Mouse (Mus musculus): Measurements from ENCODE around the gene Olfr1028.

Gene Olfr1028

DNA sequence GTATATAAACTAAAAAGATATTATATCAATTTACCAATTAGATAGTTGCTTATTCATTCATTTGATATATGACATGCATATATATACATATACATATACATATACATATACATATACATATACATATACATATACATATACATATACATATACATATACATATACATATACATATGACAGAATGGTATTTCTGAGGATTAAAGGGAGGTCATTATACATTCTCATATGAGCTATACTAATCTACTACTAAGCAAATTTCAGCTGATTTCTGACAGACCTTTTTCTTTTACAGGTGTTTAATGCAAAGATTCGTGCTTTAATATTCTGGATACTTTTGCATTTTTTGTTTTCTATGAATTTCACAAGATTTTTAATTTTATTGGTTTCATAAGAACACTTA lies at the start of gene Olfr1028:
Olfr1028 (plus strand) TSS at position 301 of the 400 bp plus-strand sequence.
- DNase-seq (ENCODE audit: low read depth, low spot score), result no peak

DNA sequence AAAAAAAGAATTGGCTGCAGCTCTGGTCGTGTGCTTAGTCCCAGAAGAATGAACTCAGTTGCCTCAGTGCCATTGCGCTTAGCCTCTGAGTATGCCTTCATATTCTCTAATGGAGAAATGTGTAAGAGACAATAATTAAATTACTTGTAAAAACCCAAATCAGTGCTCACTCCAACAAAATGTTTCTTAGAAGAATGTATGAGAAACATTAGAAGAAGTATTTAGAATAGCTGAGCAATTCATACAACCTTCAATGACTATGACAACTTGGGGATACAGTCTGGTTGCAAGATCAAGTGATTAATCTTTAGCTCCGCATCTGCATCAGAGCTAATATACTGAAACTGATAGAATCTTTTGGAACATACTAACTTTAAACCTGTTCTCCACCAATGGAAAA lies 45.3 kb upstream of the Olfr1028 start, which contains the start of gene Olfr1024:
Olfr1024 (minus strand) TSS at position 101 of the 400 bp plus-strand sequence.
- no peak for DNase-seq (ENCODE audit: low read depth, low spot score)

DNA sequence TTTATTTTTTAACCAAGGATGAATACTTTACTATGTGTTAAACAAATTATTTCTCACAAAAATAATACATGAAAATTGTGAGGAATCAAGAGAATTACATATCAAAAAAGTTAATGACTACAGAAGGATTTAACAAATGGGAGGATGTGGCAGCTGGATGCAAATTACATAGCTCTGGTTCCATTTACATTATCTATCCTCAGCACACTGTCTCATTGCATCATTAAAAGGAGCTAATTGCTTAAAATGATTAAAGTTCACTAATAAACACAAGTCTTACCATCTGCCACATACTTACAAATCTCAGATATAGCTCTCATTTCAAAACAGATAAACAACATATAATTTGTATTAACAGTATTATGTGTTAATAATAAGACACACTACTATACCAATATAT lies 37.0 kb upstream of the Olfr1028 start:
- DNase-seq (ENCODE audit: low read depth, low spot score), result no peak

DNA sequence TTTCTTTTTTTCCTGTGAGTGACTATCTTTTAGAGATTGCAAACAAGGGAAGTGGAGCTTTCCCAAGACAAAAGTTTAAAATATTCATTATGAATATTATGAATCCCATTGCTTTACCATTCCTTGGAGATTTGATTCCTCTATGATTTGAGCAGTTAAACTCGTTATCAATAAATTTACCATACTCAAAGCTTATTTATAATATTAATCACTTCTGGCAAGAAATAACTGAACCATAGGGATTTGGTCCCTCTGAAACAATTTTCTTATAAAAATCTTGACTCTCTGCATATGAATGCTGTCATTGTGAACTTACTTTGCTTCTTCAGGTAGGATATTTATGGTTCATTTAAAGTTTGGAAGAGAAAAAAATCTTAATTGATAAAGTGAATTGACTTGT lies 35.3 kb upstream of the Olfr1028 start, which contains the start of gene Olfr1025-ps1:
Olfr1025-ps1 (plus strand) TSS at position 301 of the 400 bp plus-strand sequence.
- no peak for DNase-seq (ENCODE audit: low read depth, low spot score)

DNA sequence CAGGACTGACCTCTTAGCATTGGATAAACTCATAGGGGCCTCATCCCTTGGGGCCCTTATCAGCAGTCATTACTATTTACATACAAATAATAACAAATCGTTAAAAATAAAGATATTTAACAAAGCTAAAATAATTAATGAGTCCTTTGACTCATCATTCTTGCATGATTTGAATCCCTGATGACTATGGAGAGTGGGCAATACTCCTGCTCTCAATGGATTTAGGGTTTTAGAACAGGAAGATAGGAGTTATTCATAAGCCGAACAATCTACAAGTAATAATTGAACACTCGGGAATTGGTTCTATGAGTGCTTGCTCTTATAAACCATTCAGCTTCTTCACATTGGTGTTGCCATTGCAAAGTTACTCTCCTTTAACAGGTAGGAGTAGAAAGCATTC lies 29.0 kb upstream of the Olfr1028 start, which contains the start of gene Olfr1026:
Olfr1026 (plus strand) TSS at position 301 of the 400 bp plus-strand sequence.
- no peak for DNase-seq (ENCODE audit: low read depth, low spot score)

DNA sequence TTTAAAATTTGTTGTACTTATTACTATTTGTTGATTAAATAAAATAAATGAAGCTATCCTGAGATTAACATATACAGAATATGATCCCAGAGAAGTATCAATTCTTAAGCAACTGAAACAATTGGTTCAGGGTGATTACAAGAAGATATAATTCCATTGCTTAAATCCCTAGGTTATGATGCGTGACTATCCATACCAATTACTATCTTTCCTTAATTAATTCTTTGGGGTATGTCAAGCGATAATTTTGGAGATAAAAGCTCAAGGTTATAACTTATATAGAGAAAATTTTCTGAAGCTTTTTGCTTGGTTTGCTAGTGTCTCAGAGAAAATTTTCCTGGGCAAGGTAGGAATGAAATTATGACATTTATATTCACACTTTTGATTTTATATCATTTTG lies 23.4 kb downstream of the Olfr1028 start, which contains the start of gene Olfr1029:
Olfr1029 (plus strand) TSS at position 301 of the 400 bp plus-strand sequence.
- no peak for DNase-seq (ENCODE audit: low read depth, low spot score)

DNA sequence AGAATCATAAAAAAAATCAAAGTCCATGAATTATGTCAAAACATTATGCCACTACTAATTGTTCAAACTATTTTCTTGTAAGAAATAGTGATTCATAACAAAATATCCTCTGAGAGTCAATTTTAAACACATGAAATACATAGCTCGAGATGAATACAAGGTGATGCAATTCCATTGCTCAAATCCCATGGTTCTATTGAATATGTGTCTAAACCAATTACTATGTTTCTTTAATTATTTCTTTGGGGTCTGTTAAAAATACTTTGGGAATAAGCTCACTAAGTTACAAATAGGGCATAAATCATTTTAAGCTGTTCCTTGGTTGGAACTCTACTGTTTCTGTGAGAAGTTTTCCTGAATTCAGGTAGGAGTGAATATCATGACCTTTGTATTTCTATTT lies 28.7 kb downstream of the Olfr1028 start, which contains the start of gene Olfr1030:
Olfr1030 (plus strand) TSS at position 301 of the 400 bp plus-strand sequence.
- no peak for DNase-seq (ENCODE audit: low read depth, low spot score)

DNA sequence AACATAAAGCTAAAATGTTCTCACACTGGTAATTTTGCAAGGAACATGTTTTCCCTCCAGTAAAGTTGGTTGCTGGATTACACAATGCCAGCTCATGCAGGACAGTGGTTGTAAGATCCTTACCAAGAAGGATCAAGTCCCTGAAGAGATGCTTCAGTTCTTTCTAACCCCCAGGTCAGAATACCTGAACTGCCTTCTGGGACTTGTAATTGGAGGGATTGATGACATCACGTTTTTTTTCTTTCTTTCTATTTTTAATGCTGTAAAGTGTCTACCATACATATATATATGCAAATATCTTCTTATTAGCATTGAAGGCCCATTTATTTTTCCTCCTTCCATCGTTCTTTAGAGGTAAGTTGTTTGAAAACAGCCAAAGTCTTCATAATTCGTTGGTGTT lies 39.8 kb downstream of the Olfr1028 start, which contains the start of gene Olfr1031:
Olfr1031 (plus strand) TSS at position 301 of the 400 bp plus-strand sequence.
- DNase-seq (ENCODE audit: low read depth, low spot score), result no peak
